Mouse (Mus musculus): Measurements from ENCODE around the gene Nek7.

DNA sequence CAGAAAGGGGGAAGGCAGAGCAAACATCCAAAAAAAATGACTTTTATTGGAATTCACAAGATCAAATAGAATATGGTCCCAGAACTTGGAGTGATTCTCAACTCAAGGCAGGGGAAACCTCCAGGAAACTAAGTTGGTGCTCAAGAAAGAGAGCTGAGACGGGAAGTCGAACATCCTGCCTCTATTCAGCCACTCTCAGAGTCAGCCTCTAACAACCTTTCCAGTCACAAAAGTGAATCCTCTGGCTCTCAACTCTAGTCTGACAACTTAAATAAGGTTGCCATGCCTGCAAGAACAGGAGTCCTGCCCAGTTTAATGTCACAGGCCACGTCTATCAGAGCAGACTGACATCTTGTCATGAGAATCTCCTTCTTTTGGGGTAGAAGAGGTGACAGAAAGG is 7.9 kb upstream of the Nek7 start:
- TF ChIP-seq POLR2A (IDR thresholded peaks at IDR 0.05; ENCODE audit: extremely low read depth, insufficient read depth, low read length) (no peak), CTCF (IDR thresholded peaks at IDR 0.05; ENCODE audit: extremely low read depth, insufficient read depth, low read length) (no peak)

Data from cortical plate, adult 2 months (tissue).